Mouse (Mus musculus): ENCODE results near the gene Gas2l2. TPM values are rescaled to one million over a fixed set of nuclear protein-coding genes. Genes with fewer than 3 reads are reported as not detected.
A peak's percentile ranks its signal among the peaks of the same experiment; 100 is the strongest.

The Gas2l2 gene
- polyA plus RNA-seq, 1 experiment from 2014 or later, result 0.18 TPM

- Histone ChIP-seq H3K9me3 (ENCODE audit: control insufficient read depth, low read length) (no peaks in the 10 kb centered on the region), H3K4me1 (ENCODE audit: control insufficient read depth, insufficient read depth, low read length) (peaks cover 7% of the 10 kb centered on the region), H3K9ac (replicated peaks; ENCODE audit: low read length) (no peak overlapping the region), H3K27me3 (ENCODE audit: control insufficient read depth, insufficient read depth, low read length) (peaks cover 26% of the 10 kb centered on the region), H3K36me3 (ENCODE audit: control insufficient read depth, insufficient read depth, low read length) (no peaks in the 10 kb centered on the region; the same call in 1 of the 2 replicates), H3K4me3 (replicated peaks; ENCODE audit: low read depth, low read length) (no peak overlapping the region), H3K27ac (replicated peaks; ENCODE audit: low read depth, low read length) (no peak overlapping the region), H3K4me2 (ENCODE audit: low read length) (no peak overlapping the region)
- WGBS, result 16% methylated on average over 5 of the region's 5 CpGs
- DNase-seq, result peak; percentile 57
- ATAC-seq (ENCODE audit: low FRiP score, low TSS enrichment), result no peak
Observed at GRCm38 (mm10) chr11:83417080-83417479, 12.2 kb downstream of the Gas2l2 start.

GRCm38 (mm10) chr11:83410510-83410909 is 18.7 kb downstream of the Gas2l2 start:
- Histone ChIP-seq H3K9ac (replicated peaks; ENCODE audit: low read length) (peak overlapping the region; percentile 92; the same call in 1 of the 2 replicates), H3K4me2 (ENCODE audit: low read length) (peak overlapping the region; percentile 84), H3K4me1 (ENCODE audit: control insufficient read depth, insufficient read depth, low read length) (peaks cover 23% of the 10 kb centered on the region), H3K27me3 (ENCODE audit: control insufficient read depth, insufficient read depth, low read length) (no peaks in the 10 kb centered on the region), H3K27ac (replicated peaks; ENCODE audit: low read depth, low read length) (no peak overlapping the region), H3K9me3 (ENCODE audit: control insufficient read depth, low read length) (no peaks in the 10 kb centered on the region), H3K36me3 (ENCODE audit: control insufficient read depth, insufficient read depth, low read length) (no peaks in the 10 kb centered on the region; the same call in 1 of the 2 replicates), H3K4me3 (replicated peaks; ENCODE audit: low read depth, low read length) (peak overlapping the region; percentile 80)
- 23% methylated on average over 6 of the region's 6 CpGs for WGBS
- ATAC-seq (ENCODE audit: low FRiP score, low TSS enrichment), result no peak
- no peak for DNase-seq

- under 1% methylated on average over 37 of the region's 40 CpGs for WGBS
- Histone ChIP-seq H3K27me3 (ENCODE audit: control insufficient read depth, insufficient read depth, low read length) (no peaks in the 10 kb centered on the region), H3K9ac (replicated peaks; ENCODE audit: low read length) (peak overlapping the region; percentile 92), H3K4me3 (replicated peaks; ENCODE audit: low read depth, low read length) (peak overlapping the region; percentile 80), H3K4me1 (ENCODE audit: control insufficient read depth, insufficient read depth, low read length) (peaks cover 23% of the 10 kb centered on the region), H3K36me3 (ENCODE audit: control insufficient read depth, insufficient read depth, low read length) (peaks cover under 1% of the 10 kb centered on the region; the same call in 1 of the 2 replicates), H3K9me3 (ENCODE audit: control insufficient read depth, low read length) (no peaks in the 10 kb centered on the region), H3K4me2 (ENCODE audit: low read length) (peak overlapping the region; percentile 84), H3K27ac (replicated peaks; ENCODE audit: low read depth, low read length) (peak overlapping the region; percentile 73)
- ATAC-seq (ENCODE audit: low FRiP score, low TSS enrichment) (peak; percentile 70), DNase-seq (peak; percentile 52)
Observed at GRCm38 (mm10) chr11:83409792-83410291, 19.4 kb downstream of the Gas2l2 start.

GRCm38 (mm10) chr11:83409087-83409754 is 20.0 kb downstream of the Gas2l2 start, which contains the start of gene Rasl10b:
TSS of gene Rasl10b (plus strand) at chr11:83409137.
- H3K27me3 ChIP-seq (ENCODE audit: control insufficient read depth, insufficient read depth, low read length), result no peaks in the 10 kb centered on the region
- under 1% methylated on average over 32 of the region's 44 CpGs for WGBS
- H3K36me3 ChIP-seq (ENCODE audit: control insufficient read depth, insufficient read depth, low read length), result peaks cover 6% of the 10 kb centered on the region
- peak within 1 kb of the TSS; percentile 84 for H3K4me2 ChIP-seq (ENCODE audit: low read length)
- H3K4me3 ChIP-seq (replicated peaks; ENCODE audit: low read depth, low read length), result peak within 1 kb of the TSS; percentile 80
- peak; percentile 86 for DNase-seq
- H3K9ac ChIP-seq (replicated peaks; ENCODE audit: low read length), result peak within 1 kb of the TSS; percentile 92
- H3K4me1 ChIP-seq (ENCODE audit: control insufficient read depth, insufficient read depth, low read length), result peaks cover 23% of the 10 kb centered on the region
- H3K27ac ChIP-seq (replicated peaks; ENCODE audit: low read depth, low read length), result peak within 1 kb of the TSS; percentile 73
- ATAC-seq (ENCODE audit: low FRiP score, low TSS enrichment), result peak; percentile 75; the same call in 1 of the 2 replicates
- no peaks in the 10 kb centered on the region for H3K9me3 ChIP-seq (ENCODE audit: control insufficient read depth, low read length)

- no peak for DNase-seq
- Histone ChIP-seq H3K36me3 (ENCODE audit: control insufficient read depth, insufficient read depth, low read length) (peaks cover 16% of the 10 kb centered on the region), H3K4me2 (ENCODE audit: low read length) (no peak overlapping the region), H3K4me1 (ENCODE audit: control insufficient read depth, insufficient read depth, low read length) (peaks cover 23% of the 10 kb centered on the region), H3K27me3 (ENCODE audit: control insufficient read depth, insufficient read depth, low read length) (no peaks in the 10 kb centered on the region), H3K9ac (replicated peaks; ENCODE audit: low read length) (no peak overlapping the region), H3K27ac (replicated peaks; ENCODE audit: low read depth, low read length) (no peak overlapping the region), H3K9me3 (ENCODE audit: control insufficient read depth, low read length) (no peaks in the 10 kb centered on the region), H3K4me3 (replicated peaks; ENCODE audit: low read depth, low read length) (no peak overlapping the region)
- ATAC-seq (ENCODE audit: low FRiP score, low TSS enrichment), result no peak
- 46% methylated on average over 8 of the region's 8 CpGs for WGBS
Observed at GRCm38 (mm10) chr11:83408242-83408641, 21.0 kb downstream of the Gas2l2 start.

GRCm38 (mm10) chr11:83406391-83406790 is 22.9 kb downstream of the Gas2l2 start:
- ATAC-seq (ENCODE audit: low FRiP score, low TSS enrichment) (no peak), DNase-seq (no peak)
- Histone ChIP-seq H3K4me3 (replicated peaks; ENCODE audit: low read depth, low read length) (no peak overlapping the region), H3K4me2 (ENCODE audit: low read length) (no peak overlapping the region), H3K36me3 (ENCODE audit: control insufficient read depth, insufficient read depth, low read length) (peaks cover 33% of the 10 kb centered on the region), H3K9me3 (ENCODE audit: control insufficient read depth, low read length) (no peaks in the 10 kb centered on the region), H3K4me1 (ENCODE audit: control insufficient read depth, insufficient read depth, low read length) (peaks cover 16% of the 10 kb centered on the region), H3K27ac (replicated peaks; ENCODE audit: low read depth, low read length) (no peak overlapping the region), H3K9ac (replicated peaks; ENCODE audit: low read length) (no peak overlapping the region), H3K27me3 (ENCODE audit: control insufficient read depth, insufficient read depth, low read length) (no peaks in the 10 kb centered on the region)
- WGBS, result 79% methylated on average over 3 of the region's 3 CpGs

- Histone ChIP-seq H3K27me3 (ENCODE audit: control insufficient read depth, insufficient read depth, low read length) (no peaks in the 10 kb centered on the region), H3K9ac (replicated peaks; ENCODE audit: low read length) (no peak overlapping the region), H3K36me3 (ENCODE audit: control insufficient read depth, insufficient read depth, low read length) (peaks cover 44% of the 10 kb centered on the region), H3K4me3 (replicated peaks; ENCODE audit: low read depth, low read length) (no peak overlapping the region), H3K4me2 (ENCODE audit: low read length) (no peak overlapping the region), H3K27ac (replicated peaks; ENCODE audit: low read depth, low read length) (no peak overlapping the region), H3K4me1 (ENCODE audit: control insufficient read depth, insufficient read depth, low read length) (no peaks in the 10 kb centered on the region), H3K9me3 (ENCODE audit: control insufficient read depth, low read length) (no peaks in the 10 kb centered on the region)
- no peak for DNase-seq
- WGBS, result 77% methylated on average over 7 of the region's 7 CpGs
- ATAC-seq (ENCODE audit: low FRiP score, low TSS enrichment), result no peak
Observed at GRCm38 (mm10) chr11:83403787-83404186, 25.5 kb downstream of the Gas2l2 start.

GRCm38 (mm10) chr11:83398724-83399123 is 30.5 kb downstream of the Gas2l2 start:
- H3K27ac ChIP-seq (replicated peaks; ENCODE audit: low read depth, low read length), result no peak overlapping the region
- DNase-seq, result no peak
- no peak overlapping the region for H3K4me3 ChIP-seq (replicated peaks; ENCODE audit: low read depth, low read length)
- H3K9ac ChIP-seq (replicated peaks; ENCODE audit: low read length), result no peak overlapping the region
- H3K4me1 ChIP-seq (ENCODE audit: control insufficient read depth, insufficient read depth, low read length), result 0 out of 2 replicates have a peak, but pooled peaks cover 4% of the 10 kb centered on the region
- H3K4me2 ChIP-seq (ENCODE audit: low read length), result no peak overlapping the region
- H3K9me3 ChIP-seq (ENCODE audit: control insufficient read depth, low read length), result no peaks in the 10 kb centered on the region
- H3K27me3 ChIP-seq (ENCODE audit: control insufficient read depth, insufficient read depth, low read length), result no peaks in the 10 kb centered on the region
- WGBS, result 85% methylated on average over 5 of the region's 5 CpGs
- peaks cover 64% of the 10 kb centered on the region for H3K36me3 ChIP-seq (ENCODE audit: control insufficient read depth, insufficient read depth, low read length)
- ATAC-seq (ENCODE audit: low FRiP score, low TSS enrichment), result no peak

GRCm38 (mm10) chr11:83397626-83398025 is 31.6 kb downstream of the Gas2l2 start:
- H3K36me3 ChIP-seq (ENCODE audit: control insufficient read depth, insufficient read depth, low read length), result peaks cover 60% of the 10 kb centered on the region
- H3K9me3 ChIP-seq (ENCODE audit: control insufficient read depth, low read length), result no peaks in the 10 kb centered on the region
- DNase-seq (no peak), ATAC-seq (ENCODE audit: low FRiP score, low TSS enrichment) (no peak)
- 0 out of 2 replicates have a peak, but pooled peaks cover 4% of the 10 kb centered on the region for H3K4me1 ChIP-seq (ENCODE audit: control insufficient read depth, insufficient read depth, low read length)
- no peak overlapping the region for H3K4me2 ChIP-seq (ENCODE audit: low read length)
- no peak overlapping the region for H3K27ac ChIP-seq (replicated peaks; ENCODE audit: low read depth, low read length)
- 95% methylated on average over 7 of the region's 7 CpGs for WGBS
- H3K9ac ChIP-seq (replicated peaks; ENCODE audit: low read length), result no peak overlapping the region
- H3K4me3 ChIP-seq (replicated peaks; ENCODE audit: low read depth, low read length), result no peak overlapping the region
- H3K27me3 ChIP-seq (ENCODE audit: control insufficient read depth, insufficient read depth, low read length), result no peaks in the 10 kb centered on the region
